Mouse (Mus musculus) forelimb bud, embryonic 11.5 days (tissue): Measurements from ENCODE around the gene Tulp2.

Source experiments
- DNase-seq: peaks from one replicate; pipeline ENCODE4 v3.0.0-alpha.2; 2012; ENCODE audit warnings: low read depth, low spot score

The Tulp2 gene

GRCm38 (mm10) chr7:45553519-45553918 lies 71.8 kb downstream of the Tulp2 start:
- DNase-seq, result no peak

DNA sequence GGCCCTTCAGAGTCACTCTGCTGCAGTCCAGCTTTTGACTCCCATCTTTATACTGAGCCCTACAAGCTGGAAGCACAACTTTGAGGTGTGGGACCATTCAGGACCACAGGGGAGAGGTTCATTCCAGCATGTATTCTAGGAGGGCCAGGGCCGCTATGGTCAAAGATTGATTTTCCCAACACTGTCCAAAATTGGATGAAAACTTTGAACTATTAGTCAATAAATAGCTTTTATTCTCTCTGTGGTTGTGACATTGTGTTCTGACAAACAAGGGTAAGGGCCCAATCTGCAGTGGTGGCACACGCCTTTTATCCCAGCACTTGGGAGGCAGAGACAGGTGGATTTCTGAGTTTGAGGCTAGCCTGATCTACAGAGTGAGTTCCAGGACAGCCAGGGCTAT lies 72.3 kb downstream of the Tulp2 start:
- no peak for DNase-seq

DNA sequence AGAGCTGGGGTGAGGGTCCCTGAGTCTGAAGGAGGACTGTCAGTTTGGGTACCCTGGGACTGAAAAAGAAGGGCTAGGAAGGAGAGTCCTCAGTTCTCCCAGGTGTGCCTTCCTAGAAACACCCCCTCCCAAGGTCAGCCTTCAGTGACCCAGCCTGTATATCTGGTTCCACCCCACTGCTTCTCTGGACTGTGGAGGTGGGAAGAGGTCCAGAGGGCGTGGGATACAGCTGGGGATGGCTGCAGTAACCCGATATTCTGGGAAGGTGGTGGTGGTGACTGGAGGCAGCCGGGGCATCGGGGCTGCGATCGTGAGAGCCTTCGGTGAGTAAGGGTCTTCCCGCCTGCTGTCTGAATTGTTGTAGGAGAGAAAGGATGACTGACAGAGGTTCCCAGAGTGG lies 73.1 kb downstream of the Tulp2 start, which contains the start of gene Hsd17b14:
Hsd17b14 (plus strand) TSS at position 150 of the 400 bp plus-strand sequence.
- no peak for DNase-seq

DNA sequence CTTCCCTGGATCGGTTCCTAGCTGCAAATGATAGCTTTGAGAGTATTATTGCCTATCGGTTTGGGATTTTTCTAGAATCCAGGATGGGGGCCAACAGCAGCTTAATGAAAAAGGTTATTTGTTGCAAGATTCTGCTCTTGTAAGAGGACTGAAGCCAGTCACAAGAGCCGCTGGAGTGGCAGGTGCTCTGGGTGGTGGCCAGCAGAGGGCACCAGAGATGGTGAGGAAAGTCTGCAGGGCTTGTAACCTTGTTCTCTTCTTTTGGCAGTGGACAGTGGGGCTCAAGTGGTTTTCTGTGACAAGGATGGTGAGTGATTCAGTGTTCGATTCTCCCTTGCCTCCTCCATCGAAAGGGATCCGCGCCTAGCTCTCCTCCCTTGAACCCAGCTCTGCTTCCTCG lies 74.1 kb downstream of the Tulp2 start:
- peak; percentile 65 for DNase-seq

GRCm38 (mm10) chr7:45558907-45559306 lies 77.2 kb downstream of the Tulp2 start:
- no peak for DNase-seq

- no peak for DNase-seq
These were observed 78.6 kb downstream of the Tulp2 start for GRCm38 (mm10) chr7:45560241-45560640.

- peak; percentile 78 for DNase-seq
These were observed 79.4 kb downstream of the Tulp2 start for GRCm38 (mm10) chr7:45560843-45561623.

GRCm38 (mm10) chr7:45561624-45562520 lies 80.2 kb downstream of the Tulp2 start:
- DNase-seq, result no peak

DNA sequence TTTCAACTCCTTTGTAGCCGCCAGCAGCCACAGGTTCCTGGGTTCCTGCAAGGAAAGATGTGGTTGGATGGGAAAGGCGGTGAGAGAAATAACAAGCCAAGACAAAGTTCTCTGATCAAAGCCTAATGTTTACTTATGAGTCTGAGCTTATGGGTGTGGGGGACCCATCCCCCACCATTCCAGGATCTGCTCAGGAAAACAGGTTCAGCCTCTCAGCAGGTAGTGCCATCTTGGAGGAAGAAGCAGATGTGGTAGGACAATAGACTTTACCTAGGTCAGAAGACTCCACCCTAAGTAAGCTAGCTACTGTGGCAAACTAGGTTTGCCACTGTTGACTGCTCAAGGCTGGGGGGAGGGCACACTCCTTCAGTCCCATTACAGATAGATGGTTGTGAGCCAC lies 83.1 kb downstream of the Tulp2 start:
- no peak for DNase-seq

DNA sequence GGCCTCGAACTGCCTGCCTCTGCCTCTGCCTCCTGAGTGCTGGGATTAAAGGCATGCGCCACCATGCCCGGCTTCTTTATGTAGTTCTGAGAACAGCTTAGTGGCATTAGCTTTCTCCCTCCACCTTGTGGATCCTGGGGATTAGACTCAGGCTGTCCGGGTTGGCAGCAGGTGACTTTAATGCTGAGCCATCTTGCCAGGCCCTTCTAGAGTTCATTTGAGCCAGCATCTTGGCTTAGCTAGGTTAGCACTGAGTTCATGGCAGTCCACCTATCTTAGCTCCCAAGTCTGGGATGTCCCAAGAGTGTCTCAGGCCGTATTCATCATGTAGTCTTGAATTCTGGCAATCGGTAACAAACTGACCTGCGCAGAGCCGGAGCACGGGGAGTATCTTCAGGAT lies 83.8 kb downstream of the Tulp2 start:
- DNase-seq, result no peak

GRCm38 (mm10) chr7:45567112-45567779 lies 85.6 kb downstream of the Tulp2 start:
- DNase-seq, result no peak

DNA sequence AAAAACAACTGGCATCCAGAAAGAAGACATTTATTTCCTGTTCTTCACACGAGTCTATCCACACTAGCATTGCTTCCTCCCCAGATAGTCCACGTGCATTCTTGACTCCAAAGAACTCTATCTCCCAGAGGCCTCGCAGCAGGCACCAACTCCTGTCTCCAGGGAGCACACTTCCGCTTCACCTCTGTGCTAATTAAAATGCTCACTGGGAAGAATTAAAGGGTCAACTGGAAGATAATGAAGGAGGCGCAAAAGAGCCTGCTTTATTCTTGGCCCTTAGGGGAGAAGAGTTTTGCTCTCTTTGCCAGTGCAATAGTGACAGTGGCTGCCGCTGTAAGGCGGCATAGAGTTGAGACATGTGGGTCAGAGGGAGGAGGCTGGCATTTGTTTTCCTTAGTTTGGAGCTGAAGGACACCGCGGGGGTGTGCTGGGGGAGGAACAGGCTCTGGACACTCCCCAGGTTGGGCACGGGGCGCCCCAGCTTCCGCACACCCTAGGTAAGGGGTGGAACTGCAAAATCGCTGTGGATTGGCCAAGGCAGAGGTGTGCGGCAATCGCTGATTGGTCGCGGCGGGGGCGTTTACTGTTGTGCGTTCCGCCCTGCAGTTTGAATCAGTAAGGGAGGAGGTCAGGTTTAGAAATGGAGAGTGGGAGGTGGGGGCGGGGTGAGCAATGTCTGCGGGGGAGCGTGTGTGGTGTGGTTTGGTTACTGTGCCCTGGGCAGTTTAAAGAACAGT lies 86.3 kb downstream of the Tulp2 start:
- DNase-seq, result peak; percentile 92

GRCm38 (mm10) chr7:45568601-45569473 lies 87.2 kb downstream of the Tulp2 start:
- no peak for DNase-seq

- peak; percentile 63 for DNase-seq
These were observed 88.5 kb downstream of the Tulp2 start, which contains the start of gene Bcat2 for GRCm38 (mm10) chr7:45570103-45570741. Gene Bcat2, plus strand, starts transcription at chr7:45570153.

GRCm38 (mm10) chr7:45571966-45572365 lies 90.3 kb downstream of the Tulp2 start:
- no peak for DNase-seq
